Mouse (Mus musculus) neural tube, embryonic 11.5 days (tissue): Measurements from ENCODE around the gene Kel. TPM values are rescaled to one million over a fixed set of nuclear protein-coding genes. Genes with fewer than 3 reads are reported as not detected.

Experiments used
- ATAC-seq: fragments of 200-750 bp; cut with Nextera tagmentation; 2 replicates; pipeline ENCODE4 v1.8.0; 2017; ENCODE audit warnings: moderate number of reproducible peaks, mild to moderate bottlenecking, moderate TSS enrichment, moderate library complexity; ENCODE audit not compliant: insufficient read depth, low FRiP score, low TSS enrichment
- DNase-seq: peaks from one replicate; pipeline ENCODE4 v3.0.0-alpha.2; 2015; ENCODE audit warnings: low spot score
- H3K27ac ChIP-seq: fragments of 300-500 bp; sonication (generic); 2 replicates; pipeline ENCODE4 v1.5.1; 2014; ENCODE audit warnings: low read depth, mild to moderate bottlenecking, low read length
- H3K27me3 ChIP-seq: fragments of 300-500 bp; sonication (generic); 2 replicates; pipeline ENCODE4 v1.6.1; 2014; ENCODE audit warnings: mild to moderate bottlenecking, low read length, mixed read lengths; ENCODE audit not compliant: control insufficient read depth, insufficient read depth
- H3K36me3 ChIP-seq: fragments of 300-500 bp; sonication (generic); 2 replicates; pipeline ENCODE4 v1.6.1; 2014; ENCODE audit warnings: mild to moderate bottlenecking, low read length, moderate library complexity, mixed read lengths; ENCODE audit not compliant: control insufficient read depth, insufficient read depth
- H3K4me1 ChIP-seq: fragments of 300-500 bp; sonication (generic); 2 replicates; pipeline ENCODE4 v1.6.1; 2014; ENCODE audit warnings: low read length, mixed read lengths; ENCODE audit not compliant: control insufficient read depth, insufficient read depth
- H3K4me2 ChIP-seq: fragments of 300-500 bp; sonication (generic); 2 replicates; pipeline ENCODE4 v1.6.1; 2014; ENCODE audit warnings: low read depth, mild to moderate bottlenecking, moderate library complexity
- H3K4me3 ChIP-seq: fragments of 300-500 bp; sonication (generic); 2 replicates; pipeline ENCODE4 v1.5.1; 2014; ENCODE audit warnings: low read depth, low read length
- H3K9ac ChIP-seq: fragments of 300-500 bp; sonication (generic); 2 replicates; pipeline ENCODE4 v1.6.1; 2014; ENCODE audit warnings: mild to moderate bottlenecking, low read length
- H3K9me3 ChIP-seq: fragments of 300-500 bp; sonication (generic); 2 replicates; pipeline ENCODE4 v1.6.1; 2016; ENCODE audit warnings: low read length; ENCODE audit not compliant: control insufficient read depth
- WGBS: fragments of 180-500 bp; shearing (Covaris S2); extraction: QIAGEN DNeasy Blood & Tissue Kit; methylation state at CpG from one replicate; pipeline ENCODE4 v1.1.7; 2014; 5-methylcytosine and 5-hydroxymethylcytosine counted together
- polyA plus RNA-seq: library from polyadenylated mRNA; unstranded; fragments of >200 nt; fragmentation: Nextera tagmentation; extraction: Ambion mirVana; gene quantifications from 2 replicates; pipeline ENCODE4 v1.2.1, GENCODE M21; 2014

The Kel gene
- 7.7 and 9.4 TPM in 2 replicates for polyA plus RNA-seq

DNA sequence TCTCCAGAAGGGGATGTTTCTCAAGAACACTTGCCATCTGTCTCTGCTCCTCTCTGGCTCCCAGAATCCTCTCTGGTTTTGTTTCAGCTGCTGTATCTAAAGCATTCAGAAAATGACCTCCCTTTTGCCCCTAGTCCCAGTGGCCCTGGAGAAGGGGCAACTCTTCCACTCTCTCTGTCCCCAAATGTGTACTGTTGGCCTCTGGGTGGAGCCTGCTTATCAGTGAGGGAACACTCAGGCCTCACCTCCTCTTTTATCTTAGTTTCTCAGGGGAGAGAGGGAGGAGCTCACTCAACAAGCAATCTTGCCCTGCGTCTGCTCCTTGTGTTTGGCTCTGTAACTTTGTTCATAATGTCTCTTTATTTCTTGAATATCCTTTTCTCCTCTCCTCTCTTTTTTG, at the start of gene Kel:
TSS of gene Kel (minus strand) at position 217 of the 400 bp plus-strand sequence.
- Histone ChIP-seq H3K9ac (no peak within 1 kb of the TSS), H3K27ac (no peak within 1 kb of the TSS), H3K36me3 (no peaks in the 10 kb centered on the region), H3K4me1 (no peaks in the 10 kb centered on the region), H3K27me3 (no peaks in the 10 kb centered on the region), H3K9me3 (no peaks in the 10 kb centered on the region), H3K4me2 (no peak within 1 kb of the TSS), H3K4me3 (no peak within 1 kb of the TSS)
- WGBS = 61% methylated on average over 1 of the region's 1 CpGs
- no peak for DNase-seq
- no peak for ATAC-seq

- Histone ChIP-seq H3K27me3 (no peaks in the 10 kb centered on the region), H3K36me3 (no peaks in the 10 kb centered on the region), H3K4me3 (no peak overlapping the region), H3K4me2 (no peak overlapping the region), H3K9ac (no peak overlapping the region), H3K27ac (no peak overlapping the region), H3K9me3 (no peaks in the 10 kb centered on the region), H3K4me1 (no peaks in the 10 kb centered on the region)
- no peak for ATAC-seq
- no peak for DNase-seq
- WGBS = 78% methylated on average over 5 of the region's 5 CpGs
Observed at GRCm38 (mm10) chr6:41744664-41745392, 40.7 kb upstream of the Kel start.

GRCm38 (mm10) chr6:41741101-41741500, 37.0 kb upstream of the Kel start:
- Histone ChIP-seq H3K9me3 (no peaks in the 10 kb centered on the region), H3K4me3 (no peak overlapping the region), H3K4me2 (no peak overlapping the region), H3K36me3 (no peaks in the 10 kb centered on the region), H3K27me3 (no peaks in the 10 kb centered on the region), H3K9ac (no peak overlapping the region), H3K27ac (no peak overlapping the region), H3K4me1 (no peaks in the 10 kb centered on the region)
- DNase-seq (no peak), ATAC-seq (no peak)

DNA sequence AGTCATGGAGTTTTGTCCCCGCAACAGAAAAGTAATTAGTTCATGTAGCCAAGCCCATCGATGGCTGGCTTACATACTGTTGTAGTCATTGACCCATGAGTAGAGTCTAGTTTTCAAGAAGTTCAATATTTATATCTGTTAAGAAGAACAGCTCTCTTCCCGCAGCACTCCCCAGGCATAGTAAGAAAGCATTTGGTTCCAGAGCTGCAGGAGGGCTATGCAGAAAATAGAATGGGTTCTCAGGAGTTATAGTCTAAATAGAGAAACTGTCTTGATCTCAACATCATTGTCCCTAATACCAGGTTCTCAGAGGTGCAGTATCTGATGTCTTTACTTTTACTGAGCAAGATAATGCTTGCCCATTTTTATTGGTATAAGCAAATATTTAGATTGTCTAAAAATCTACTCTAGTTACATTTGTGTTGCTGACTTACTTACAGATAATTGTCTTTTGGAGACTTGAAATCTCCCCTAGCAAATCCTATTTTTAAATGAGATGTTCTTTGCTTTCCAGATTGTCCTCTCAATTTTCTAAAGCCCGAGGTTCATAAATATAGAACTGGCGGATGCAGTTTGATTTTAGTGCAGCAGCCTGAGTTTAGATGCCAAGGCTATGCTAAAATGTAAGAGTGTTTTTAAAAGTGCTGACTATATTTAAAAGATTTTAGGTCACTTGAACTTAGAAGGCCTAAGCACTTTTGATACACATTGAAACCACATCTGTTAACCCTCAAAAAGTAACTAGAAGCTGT, 30.8 kb upstream of the Kel start:
- 91% methylated on average over 5 of the region's 5 CpGs for WGBS
- ATAC-seq (no peak), DNase-seq (no peak)
- no peak overlapping the region for H3K27ac ChIP-seq
- no peak overlapping the region for H3K4me2 ChIP-seq
- no peaks in the 10 kb centered on the region for H3K9me3 ChIP-seq
- no peaks in the 10 kb centered on the region for H3K36me3 ChIP-seq
- H3K27me3 ChIP-seq = no peaks in the 10 kb centered on the region
- no peak overlapping the region for H3K4me3 ChIP-seq
- H3K4me1 ChIP-seq = no peaks in the 10 kb centered on the region
- H3K9ac ChIP-seq = no peak overlapping the region

- no peak for ATAC-seq
- H3K4me2 ChIP-seq = no peak overlapping the region
- H3K9me3 ChIP-seq = no peaks in the 10 kb centered on the region
- H3K4me1 ChIP-seq = no peaks in the 10 kb centered on the region
- no peak overlapping the region for H3K27ac ChIP-seq
- H3K27me3 ChIP-seq = no peaks in the 10 kb centered on the region
- 90% methylated on average over 1 of the region's 1 CpGs for WGBS
- no peak for DNase-seq
- H3K36me3 ChIP-seq = no peaks in the 10 kb centered on the region
- no peak overlapping the region for H3K9ac ChIP-seq
- no peak overlapping the region for H3K4me3 ChIP-seq
Observed at GRCm38 (mm10) chr6:41727989-41728609, 24.0 kb upstream of the Kel start.

DNA sequence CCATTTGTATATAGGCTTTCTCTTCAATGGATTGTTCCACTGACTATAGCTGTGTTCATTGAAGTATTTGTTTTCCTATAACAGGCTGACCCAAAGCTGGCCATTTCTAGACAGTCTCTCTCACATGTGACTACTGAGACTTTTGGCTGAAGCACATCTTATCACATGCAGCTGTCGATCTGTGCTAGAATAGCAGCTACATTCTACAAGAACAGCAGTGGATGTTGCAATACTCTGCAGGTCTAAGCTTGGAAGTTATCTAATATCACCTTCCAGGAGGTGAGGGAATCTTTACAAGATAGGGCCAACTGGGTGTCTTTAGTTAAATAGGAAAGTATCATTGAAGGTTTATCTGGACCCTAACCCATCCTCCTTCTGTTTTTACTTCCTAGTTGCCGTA, 17.3 kb upstream of the Kel start:
- Histone ChIP-seq H3K9me3 (no peaks in the 10 kb centered on the region), H3K27ac (no peak overlapping the region), H3K9ac (no peak overlapping the region), H3K4me3 (no peak overlapping the region), H3K4me1 (no peaks in the 10 kb centered on the region), H3K4me2 (no peak overlapping the region), H3K36me3 (no peaks in the 10 kb centered on the region), H3K27me3 (no peaks in the 10 kb centered on the region)
- WGBS = 91% methylated on average over 2 of the region's 2 CpGs
- ATAC-seq (no peak), DNase-seq (no peak)

DNA sequence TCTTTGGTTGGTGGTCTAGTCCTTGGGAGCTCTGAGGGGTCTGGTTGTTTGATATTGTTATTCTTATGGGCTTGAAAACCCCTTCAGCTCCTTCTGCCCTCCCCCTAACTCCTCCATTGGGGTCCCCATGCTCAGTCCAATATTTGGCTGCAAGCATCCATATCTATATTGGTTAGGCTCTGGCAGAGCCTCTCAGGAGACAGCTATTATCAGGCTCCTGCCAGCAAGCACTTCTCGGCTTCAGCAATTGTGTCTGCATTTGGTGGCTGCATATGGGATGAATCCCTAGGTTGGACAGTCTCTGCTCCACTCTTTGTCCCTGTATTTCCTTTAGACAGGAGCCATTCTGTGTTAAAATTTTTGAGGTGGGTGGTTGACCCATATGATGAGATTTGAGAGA, 6.1 kb upstream of the Kel start:
- H3K27ac ChIP-seq = no peak overlapping the region
- ATAC-seq (no peak), DNase-seq (no peak)
- H3K36me3 ChIP-seq = no peaks in the 10 kb centered on the region
- H3K9me3 ChIP-seq = no peaks in the 10 kb centered on the region
- H3K4me1 ChIP-seq = no peaks in the 10 kb centered on the region
- 79% methylated on average over 1 of the region's 1 CpGs for WGBS
- H3K27me3 ChIP-seq = no peaks in the 10 kb centered on the region
- no peak overlapping the region for H3K9ac ChIP-seq
- H3K4me3 ChIP-seq = no peak overlapping the region
- H3K4me2 ChIP-seq = no peak overlapping the region

DNA sequence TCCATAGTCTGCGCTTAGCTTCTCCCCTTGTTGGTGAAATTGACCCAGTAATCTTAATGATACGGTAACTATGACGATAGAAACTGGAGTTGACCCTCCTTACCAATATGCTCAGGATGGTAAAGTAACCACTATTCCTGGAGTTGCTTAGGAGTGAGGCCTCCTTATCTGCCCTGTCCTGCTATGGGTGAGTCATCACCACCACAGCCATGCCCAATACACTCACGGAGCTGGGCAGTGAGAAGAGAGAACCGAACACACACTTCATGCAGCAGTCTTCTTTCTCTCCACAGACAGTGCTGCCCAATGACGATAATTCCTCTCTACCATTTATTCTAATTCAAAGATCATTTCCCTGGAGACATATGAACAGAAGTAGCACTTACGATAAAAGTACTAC, 2.1 kb upstream of the Kel start:
- Histone ChIP-seq H3K27ac (no peak overlapping the region), H3K4me2 (no peak overlapping the region), H3K36me3 (no peaks in the 10 kb centered on the region), H3K4me1 (no peaks in the 10 kb centered on the region), H3K9me3 (no peaks in the 10 kb centered on the region), H3K27me3 (no peaks in the 10 kb centered on the region), H3K4me3 (no peak overlapping the region), H3K9ac (no peak overlapping the region)
- ATAC-seq (no peak), DNase-seq (no peak)
- 93% methylated on average over 7 of the region's 7 CpGs for WGBS
